Mouse (Mus musculus): ENCODE measurements around the gene Piwil1.

Gene Piwil1

DNA sequence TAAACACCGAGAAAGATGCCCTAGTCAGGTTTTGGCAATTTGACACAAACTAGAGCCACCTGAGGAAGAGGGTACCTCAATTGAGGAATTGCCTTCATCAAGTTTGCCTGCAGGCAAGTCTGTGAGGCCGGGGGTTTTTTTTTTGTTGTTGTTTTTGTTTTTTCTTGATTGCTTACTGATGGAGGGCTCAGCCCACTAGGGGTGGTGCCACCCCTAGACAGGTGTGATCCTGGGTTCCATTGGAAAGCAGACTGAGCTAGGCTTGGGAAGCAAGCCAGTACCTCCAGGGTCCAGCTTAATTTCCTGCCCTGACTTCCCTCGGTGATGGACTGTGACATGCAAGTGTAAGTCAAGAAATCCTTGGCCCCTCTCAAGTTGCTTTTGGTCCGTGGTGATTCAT, at the start of gene Piwil1:
Piwil1 (plus strand) TSS at position 301 of the 400 bp plus-strand sequence.
- no peak for DNase-seq

DNA sequence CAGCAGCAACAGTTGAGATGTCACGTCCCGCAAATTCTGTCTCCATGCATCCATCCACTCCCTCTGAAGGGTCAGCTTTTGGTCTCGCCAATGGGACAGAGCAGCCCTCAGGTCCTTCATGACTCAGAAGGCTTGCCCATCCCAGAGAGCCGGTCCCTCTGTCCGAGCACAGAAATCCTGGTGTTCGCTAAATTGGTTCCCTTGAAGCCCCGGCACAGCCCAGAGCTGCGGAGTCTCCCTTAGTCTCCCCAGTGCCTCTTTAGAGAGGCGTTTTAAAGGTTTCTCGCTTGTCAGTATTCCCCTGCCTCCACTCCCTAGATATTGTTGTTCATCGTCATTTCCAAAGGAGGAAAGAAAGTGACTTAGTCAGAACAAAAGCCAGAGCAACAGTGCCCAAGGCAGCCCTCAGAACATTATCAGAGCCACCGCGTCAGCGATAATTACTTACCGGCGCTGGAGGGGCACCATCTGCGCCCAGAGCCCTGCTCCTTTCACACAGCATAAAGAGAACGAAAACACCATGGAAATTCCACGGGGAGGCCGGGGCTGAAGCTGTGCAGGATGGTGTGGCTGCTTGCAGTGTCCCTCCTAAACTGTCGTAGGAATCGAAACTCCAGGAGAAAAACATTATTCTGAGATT, 45.7 kb upstream of the Piwil1 start:
- no peak for DNase-seq

DNA sequence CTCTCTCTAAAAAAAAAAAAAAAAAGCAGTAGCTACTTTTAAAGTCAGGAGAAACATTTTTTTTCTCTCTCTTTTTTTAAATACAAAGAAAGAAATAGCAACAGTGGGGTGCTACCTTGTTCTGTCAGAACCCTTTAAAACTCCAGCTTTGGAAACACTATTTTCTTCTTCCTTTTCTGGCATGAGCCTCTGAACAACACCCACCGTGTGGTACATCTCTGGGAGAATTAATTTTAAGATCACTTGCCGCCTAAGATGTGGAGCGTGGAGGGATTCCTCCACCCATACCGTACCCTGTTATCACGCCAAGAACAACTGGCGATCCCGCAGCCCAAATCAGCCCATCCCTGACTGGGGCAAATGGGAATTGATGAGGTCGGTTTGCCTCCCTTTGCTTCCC, 42.2 kb upstream of the Piwil1 start:
- no peak for DNase-seq

DNA sequence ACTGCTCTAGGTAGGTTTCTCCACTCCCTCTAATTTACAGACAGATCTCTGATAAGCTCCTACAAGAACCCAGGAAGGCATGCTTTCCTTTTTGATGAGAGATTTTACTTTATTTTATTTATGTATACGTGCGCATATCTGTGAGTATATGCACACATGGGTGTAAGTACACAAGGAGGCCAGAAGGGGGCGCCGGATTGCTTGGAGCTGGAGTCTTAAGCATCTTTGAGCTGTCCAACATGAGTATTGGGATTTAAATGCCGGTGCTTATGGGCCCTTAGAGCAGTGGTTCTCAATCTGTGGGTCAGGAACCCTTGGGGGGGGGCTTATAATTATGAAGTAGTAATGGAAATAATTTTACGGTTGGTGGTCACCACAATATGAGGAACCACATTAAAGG, 39.4 kb upstream of the Piwil1 start:
- DNase-seq: no peak

DNA sequence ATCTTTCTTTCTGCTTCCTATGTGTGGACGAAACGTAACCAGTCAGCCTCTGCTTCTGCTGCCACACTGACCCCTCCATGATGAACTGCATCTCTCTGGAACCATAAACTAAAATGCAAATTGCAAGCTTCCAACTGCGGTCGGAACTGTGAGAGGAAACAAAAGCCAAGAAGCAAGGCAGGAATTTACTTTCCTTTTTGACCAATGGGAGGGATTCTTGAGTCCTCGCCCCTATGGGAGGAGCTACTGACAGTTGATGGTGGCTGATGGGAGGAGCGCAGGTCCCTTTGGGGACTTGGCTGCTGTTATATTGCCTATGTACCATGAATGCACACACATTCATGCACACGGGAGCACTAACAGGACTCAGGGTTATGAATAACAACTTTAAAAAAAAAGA, 38.3 kb upstream of the Piwil1 start:
- DNase-seq: no peak

DNA sequence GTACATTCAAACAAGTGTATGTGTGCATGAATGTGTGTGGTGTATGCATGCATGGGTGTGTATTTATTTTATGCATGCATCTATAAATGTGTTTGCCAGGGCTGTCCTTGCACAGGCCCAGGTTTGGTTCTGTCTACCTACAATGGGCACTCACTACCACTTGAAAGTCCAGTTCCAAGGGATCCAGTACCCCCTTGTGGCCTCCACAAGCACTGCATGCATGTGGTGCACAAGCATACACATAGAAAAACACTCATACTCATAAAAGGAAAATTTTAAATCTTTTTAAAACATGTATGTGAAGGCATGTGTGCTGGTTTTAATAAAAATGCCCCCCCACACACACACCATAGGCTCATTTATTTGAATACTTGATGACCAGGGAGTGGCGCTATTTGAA, 37.3 kb upstream of the Piwil1 start:
- DNase-seq: no peak

DNA sequence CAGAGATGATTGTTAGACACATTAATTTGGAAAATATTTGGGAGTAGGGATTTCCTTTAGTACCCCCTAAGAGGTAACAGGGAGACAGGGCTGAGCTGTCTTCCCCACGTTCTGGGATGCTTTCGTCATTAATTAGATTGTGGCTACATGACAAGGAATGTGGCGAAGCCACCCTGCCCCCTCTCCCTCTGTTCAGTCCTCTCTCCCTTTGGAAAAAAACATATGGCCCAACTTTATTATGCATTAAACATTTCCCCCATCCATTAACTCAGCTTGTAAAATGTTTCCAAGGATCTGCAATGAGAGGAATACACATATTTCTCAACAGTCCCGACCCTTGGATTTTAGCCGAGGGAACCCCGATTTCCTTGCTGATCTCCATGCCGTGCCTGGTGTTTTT, 35.0 kb upstream of the Piwil1 start:
- no peak for DNase-seq

DNA sequence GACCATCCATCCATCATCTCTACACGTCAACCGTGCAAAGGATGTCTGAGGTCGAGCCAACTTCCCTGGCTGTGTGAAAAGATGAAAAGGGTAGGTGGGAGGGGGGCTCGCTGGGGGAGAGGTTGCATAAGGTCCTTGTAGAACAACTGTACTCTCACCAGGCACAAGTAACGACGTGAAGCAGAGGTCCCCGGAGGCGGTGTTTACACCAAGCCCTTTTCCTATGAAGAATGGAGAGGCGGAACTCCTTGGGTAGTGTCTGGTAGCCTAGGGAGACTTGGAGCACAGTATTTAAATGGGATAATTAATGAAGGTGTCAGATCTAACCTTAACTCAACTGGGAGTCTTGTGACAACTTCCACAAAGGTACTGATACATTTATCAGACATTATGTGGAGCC, 28.2 kb upstream of the Piwil1 start:
- DNase-seq: no peak

DNA sequence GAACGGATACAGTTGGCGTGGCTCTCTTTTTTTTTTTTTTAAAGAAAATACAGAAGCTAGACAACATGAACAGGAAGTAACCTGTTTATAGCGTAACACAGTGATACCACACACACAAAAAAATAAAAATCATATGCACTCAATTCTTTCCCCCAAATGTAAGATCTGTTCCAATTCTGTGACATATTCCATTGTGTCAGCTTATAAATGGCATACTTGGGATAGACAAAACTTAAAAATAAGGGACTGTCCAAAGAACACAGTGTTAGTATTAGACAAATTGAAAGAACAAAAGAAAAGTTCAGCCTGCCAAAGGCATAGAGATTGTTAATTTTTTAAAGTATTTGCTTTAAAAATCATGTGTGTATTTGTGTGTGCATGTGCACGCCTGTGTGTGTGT, 25.0 kb upstream of the Piwil1 start:
- no peak for DNase-seq

DNA sequence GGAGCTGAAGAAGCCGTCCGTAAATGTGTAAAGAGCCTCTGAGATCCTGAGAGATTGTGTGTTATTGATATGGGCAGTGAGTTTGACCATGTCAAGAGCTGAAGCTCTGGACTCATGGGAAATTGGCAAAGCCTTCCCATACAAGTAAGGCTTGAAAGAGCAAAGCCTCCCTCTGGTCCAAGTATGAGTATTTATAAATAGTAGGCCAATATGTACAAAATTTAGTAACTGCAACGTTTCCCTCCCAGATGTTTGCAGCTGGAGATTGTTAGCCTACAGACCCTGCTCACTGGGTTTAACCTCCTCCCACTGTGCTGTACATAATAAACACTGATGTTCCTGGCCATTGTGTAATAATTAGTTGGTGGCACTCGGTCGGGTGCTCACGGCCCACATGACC, 24.5 kb upstream of the Piwil1 start:
- no peak for DNase-seq

DNA sequence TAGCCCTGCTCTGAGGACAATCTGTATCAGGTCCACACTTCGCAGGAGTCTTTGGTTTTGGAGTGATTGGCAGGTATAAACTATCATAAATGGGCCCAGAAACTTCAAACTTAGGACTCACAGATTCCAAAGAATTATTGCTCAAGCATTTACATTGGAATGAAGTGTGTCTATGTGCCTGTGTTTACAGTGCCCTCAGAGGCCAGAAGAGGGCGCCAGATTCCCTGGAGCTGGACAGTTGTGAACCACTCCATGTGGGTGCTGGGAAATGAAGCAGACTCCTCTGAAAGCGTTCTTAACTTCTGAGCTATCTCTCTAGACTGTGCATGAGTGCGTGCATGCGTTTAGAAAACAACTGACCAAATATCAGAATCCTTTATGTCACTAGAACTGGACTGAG, 20.9 kb upstream of the Piwil1 start:
- DNase-seq: no peak

DNA sequence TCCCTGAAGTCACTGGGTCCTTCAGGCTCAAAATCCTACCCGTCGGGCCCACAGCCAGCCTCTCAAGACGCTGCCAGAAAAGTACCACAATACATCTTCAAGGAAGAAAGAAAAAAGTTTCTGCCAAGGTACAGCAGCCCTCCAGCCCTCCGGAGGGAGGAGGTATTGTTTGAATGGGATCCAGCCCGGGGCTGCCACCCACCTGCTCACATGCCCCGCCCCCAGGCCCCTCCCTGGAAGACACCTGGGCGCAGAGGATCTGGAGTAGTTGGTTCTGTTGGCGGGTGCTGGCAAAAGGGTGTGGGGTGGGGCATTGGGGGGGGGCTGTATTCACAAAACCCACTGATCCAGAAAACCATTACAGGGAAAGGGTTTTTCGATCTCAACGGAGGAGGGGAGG, 18.1 kb upstream of the Piwil1 start:
- DNase-seq: no peak

DNA sequence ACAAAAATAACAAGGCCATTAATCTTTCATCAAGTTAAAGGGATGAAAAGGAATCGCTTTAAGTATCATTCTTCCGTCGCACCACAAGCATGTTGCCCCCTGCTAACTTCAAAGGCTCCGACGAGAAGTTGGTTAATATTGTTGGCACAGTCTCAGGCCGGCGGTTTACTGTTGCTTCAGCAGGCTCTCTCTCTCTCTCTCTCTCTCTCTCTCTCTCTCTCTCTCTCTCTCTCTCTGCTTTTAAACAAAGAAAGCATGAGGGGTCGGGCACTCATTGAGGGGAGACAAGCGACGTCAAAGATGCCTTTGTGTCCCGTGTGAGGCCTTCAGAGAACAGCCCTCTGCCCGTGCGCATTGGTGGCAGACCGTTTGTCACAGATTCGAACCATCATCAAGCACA, 17.7 kb upstream of the Piwil1 start:
- no peak for DNase-seq

DNA sequence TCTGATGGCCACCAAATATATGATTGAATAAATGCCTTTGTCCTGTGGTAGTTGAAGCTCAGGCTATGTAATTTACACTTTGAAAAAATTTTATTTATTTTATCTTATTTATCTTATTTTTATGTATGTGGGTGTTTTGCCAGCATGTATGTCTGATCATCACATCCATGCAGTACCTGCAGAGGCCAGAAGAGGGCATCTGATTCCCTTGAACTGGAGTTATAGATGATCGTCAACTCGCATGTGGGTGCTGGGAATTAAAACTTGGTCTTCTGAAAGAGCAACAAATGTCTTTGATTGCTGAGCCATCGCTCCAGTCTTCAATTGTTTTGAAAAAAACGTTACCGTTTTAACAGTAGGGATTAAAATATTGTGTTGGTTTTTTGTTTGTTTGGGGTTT, 15.2 kb upstream of the Piwil1 start:
- DNase-seq: no peak

DNA sequence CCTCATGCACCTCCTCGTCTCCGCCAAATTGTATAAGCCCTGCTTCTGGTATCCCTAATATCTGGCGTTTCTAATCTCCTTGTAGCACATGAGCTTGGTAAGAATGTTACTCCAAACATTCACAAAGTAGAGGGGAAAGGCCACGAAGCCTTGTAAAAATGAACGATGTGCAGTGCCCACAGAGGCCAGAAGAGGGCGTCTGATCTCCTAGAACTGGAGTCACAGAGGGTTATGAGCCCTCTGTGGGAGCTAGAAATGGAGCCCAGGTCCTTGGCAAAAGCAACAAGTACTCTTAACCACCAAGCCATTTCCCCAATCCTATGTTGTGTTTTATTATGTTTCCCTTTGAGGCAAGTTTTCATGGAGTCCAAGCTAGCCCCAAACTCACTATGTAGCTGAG, 8.2 kb upstream of the Piwil1 start:
- DNase-seq: no peak

DNA sequence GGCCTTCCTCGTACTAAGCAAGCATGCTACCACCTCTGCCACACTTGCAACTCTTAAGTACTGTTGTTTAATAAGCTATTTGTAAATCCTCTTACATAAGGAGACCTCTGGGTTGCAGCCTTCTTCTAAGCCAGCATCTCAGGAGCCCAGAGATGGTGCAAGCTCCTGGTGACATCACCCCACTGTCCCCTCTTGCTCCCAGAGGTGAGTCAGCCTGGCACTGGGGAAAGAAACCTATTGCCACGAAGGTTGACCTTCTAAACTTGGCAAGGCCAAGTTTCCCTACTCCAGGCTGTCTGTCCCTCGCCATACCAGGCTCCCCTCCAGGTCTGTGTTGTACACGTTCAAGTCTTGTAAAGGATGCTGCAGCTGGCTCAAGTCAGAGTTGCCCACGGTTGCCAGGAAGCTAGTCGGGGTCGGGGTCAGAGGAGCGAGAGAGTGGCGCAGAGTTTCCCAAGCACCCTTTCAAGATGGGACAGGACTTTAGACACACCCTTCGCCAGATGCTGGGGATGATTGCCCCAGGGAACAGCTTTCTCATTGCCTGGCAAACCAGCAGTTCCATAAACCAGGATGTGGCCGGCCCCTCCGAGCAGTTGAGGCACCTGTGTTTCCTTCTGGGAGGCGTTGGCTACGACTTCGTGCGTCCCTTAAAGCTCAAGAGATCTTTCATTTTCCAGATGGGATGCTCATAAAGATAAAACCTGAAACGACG, 7.6 kb upstream of the Piwil1 start:
- DNase-seq: no peak

DNA sequence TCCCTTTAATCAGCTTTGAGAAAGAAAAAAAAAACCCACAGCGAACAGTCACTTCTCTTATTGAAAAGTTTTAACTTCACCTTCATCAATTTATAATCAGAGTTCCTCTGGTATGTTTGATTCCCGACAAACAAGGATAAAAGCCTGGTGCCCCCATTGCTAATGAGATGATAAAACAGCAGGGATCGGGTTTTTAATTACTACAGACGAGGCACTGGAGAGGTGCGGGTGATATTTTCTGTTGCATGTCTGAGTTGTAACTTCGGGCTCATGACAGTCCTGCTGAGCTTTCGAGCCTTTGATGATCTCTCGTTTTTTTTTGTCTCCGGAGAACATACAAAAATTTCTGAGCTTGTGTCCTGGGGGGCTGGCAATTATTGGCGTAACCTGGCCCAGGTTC, 5.5 kb upstream of the Piwil1 start:
- DNase-seq: no peak

DNA sequence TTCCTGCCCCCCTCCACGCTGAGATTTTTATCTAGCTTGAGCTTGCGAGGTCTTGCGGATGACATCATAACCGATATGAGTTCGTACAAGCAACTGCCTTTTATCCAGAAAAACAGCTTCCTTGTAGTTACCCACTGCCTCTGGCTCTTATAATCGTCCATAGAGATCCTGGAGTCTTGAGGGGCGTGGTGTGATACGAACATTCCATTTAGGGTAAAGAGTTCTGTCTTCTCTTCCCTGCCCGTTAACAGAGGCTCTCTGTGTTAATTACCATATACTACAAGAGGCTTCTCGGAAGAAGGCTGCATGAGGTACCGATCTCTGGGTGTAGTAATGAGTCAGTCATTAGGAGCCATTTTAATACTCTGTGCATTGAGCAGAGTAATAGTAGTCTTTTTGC, 1.6 kb upstream of the Piwil1 start:
- no peak for DNase-seq

DNA sequence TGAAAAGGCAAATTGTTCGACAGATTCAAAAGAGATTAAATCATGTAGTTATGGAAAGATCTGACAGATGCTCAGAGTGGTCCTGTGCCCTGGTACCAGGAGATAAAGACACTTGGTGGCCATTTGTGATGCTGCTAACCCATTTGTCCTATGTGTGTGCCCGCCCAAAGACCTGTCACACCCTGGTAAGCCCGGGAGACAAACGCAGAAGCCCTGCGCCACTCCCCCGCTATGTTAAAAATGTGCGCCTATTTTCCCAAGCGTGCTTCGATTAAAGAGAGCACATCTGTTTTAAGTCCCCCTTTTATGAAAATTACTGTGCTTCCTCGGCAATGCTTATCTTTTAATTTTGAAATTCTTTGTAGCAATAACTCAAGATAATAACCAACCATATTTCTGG, 1.4 kb downstream of the Piwil1 start:
- no peak for DNase-seq

DNA sequence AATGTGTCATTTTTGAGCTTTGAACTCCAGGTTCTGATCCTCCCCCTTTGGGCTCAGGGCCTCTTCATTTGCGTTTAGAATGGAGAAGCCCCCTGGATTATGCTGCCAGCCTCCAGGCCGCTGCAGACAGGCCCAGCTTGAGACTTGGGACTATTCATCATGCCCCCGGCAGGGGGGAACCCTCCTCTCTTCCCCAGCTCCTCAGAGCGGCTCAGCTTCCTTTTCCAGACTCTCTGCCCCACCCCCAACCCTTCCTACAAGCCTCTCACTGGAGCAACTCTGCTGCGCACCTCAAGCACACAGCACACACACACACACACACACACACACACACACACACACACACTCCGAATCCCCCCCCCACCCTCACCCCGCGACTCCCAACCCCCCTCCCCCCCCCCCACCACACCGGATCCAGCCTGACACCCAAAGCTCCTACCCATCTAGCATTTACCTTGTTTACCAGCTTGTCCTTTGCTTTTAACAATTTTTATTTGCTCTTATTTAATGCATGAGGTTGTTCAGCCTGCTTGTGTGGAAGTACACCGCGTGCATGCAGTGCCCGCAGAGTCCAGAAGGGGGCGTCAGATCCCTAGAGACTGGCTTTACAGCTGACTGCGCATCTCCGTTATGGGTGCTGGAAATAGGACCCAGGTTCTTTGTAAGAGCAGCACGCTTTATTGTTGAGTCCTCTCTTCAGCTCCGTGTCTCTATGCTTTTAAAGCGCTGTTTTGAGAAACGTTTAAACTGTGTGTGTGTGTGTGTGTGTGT, 2.0 kb downstream of the Piwil1 start:
- no peak for DNase-seq

DNA sequence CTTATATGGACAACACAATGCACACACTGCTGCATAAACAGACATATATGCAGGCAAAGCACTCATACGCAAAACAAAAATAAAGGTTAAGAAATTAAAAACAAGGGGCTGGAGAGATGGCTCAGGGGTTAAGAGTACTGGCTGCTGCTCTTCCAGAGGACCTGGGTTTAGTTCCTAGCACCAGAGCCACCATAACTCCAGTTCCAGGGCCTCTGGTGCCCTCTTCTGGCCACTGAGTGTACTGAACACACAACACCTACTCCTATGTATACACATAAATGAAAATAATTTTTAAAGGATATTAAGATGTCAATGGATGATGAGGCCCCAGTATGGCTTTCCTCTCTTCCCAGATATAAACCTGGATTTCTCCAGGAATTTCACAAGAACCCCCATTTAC, 4.1 kb downstream of the Piwil1 start:
- no peak for DNase-seq

DNA sequence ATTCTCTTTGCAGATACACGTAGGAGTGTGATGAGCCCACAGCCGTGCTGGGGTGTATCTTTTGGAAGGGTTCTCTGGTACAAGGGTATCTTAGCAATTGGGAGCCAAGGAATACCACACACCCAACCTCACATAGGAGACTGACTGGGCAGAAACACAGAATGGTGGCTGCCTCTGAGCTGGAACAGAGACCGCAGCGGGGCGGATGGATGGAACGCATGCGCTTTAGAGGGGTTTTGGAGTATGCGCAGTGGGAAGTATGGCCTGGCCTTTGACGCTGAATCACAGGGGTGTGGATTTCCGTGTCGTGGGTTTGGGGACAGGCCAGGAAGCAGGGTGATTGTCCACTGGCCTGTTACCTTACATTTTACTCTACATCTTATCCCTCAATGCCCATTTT, 4.9 kb downstream of the Piwil1 start:
- DNase-seq: no peak

DNA sequence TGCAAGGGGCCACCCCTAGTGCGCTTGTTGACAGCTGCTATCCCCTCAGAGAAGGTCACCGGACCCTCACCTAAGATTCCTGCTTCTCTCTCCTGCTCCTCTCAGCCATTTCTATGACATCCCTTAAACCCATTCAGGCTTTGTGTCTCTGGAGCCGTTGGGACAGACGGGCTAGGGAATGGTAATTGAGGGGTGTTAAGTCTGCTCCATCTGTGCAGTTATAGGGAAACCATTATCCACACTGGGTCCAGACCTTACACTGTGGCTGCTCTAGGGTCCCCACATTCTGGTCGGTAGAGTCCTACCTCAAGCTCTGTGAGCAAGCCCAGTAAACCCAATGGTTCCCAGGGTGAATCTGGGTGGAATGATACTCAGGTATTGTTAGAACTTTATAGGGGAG, 6.6 kb downstream of the Piwil1 start:
- no peak for DNase-seq

DNA sequence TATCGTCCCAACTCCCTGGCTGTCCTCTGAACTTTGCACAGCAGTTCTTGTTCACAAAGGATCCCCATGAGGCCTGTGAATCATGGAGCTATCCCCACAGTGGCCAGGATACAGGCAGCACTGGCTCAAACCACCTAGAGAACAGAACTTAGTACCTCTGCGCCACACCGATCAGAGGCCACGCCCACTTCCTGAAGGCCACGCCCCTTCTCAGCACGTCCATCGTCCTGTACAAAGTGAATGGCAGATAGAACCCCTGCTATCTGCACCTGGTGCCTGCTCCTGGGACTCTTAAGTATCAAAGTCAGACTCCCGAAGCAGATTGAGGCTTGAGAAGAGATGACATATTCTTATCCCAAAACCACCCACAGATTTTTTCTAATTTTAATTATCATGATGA, 8.3 kb downstream of the Piwil1 start:
- no peak for DNase-seq
